Comparison of ENCODE assay signal across 19 mouse cellular contexts in the genomic region with DNA sequence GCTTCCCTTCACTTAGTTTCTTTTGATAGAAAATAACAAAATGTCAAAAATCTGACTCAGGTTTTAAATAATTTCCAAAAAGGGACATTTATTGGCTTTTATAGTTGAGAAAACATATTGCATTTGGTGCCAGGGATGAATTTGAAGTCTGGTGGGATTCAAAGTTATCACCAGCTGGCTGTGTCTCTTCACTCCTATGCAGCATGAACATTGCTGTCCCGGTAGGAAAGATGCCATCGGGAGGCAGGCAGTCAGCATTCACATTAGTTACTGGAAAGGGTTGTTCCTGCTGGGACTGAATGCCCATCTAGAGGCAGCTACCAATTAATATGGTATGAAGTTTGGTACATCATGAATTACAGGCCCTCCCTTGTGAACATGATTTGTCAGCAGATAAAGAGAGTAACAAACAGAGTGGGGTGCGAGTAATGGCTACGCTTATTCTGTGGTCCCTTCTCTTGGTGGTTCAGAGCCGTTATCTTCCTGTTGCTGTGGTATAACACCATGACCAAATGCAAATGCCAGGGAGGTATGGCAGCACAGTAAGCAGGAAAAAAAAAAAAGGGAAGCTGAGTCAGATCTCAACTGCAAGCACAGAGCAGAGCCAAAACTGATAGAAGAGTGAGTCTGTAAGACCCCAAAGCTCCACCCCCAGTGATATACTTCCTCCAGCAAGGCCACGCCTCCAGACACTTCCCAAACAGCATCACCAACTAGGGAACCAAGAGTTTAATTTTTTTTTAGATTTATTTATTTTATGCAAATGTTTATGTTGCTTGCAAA.
DNase-seq lines count a peak whose midpoint lies in the region; ATAC-seq lines count a peak whose summit lies in the region.
"Had no signal": no experiment of that assay in that cellular context is flagged by ENCODE, and none has a peak within 500 bp of the region (broad histone marks: within the 10 kb centered on the region; RNA-seq: fewer than 3 reads in every experiment).

No protein-coding gene starts in this region.

- H3K4me2 ChIP-seq in liver, embryonic 13.5 days, result no peak overlapping the region
- H3K4me2 ChIP-seq: forebrain, embryonic 13.5 days; limb, embryonic 13.5 days; lung, embryonic 14.5 days; neural tube, embryonic 12.5 days had no signal

- no peaks in the 10 kb centered on the region for H3K36me3 ChIP-seq in liver, embryonic 13.5 days
- H3K36me3 ChIP-seq: limb, embryonic 13.5 days; neural tube, embryonic 12.5 days had no signal

- H3K27ac ChIP-seq in liver, embryonic 13.5 days, result no peak overlapping the region
- H3K27ac ChIP-seq: forebrain, embryonic 13.5 days; kidney, postnatal 0 days; limb, embryonic 13.5 days; liver, embryonic 14.5 days; neural tube, embryonic 12.5 days had no signal

- peak; percentile 20; the same call in 1 of the 2 replicates for ATAC-seq in liver, embryonic 13.5 days (ENCODE audit: low read depth)
- ATAC-seq in common myeloid progenitor, adult 5-6 weeks (replicated peaks; ENCODE audit: low read depth, poor library complexity, severe bottlenecking), result peak; percentile 91
- ATAC-seq: forebrain, embryonic 13.5 days had no signal

- H3K9ac ChIP-seq in liver, embryonic 13.5 days, result no peak overlapping the region
- H3K9ac ChIP-seq: forebrain, embryonic 13.5 days; limb, embryonic 13.5 days; liver, embryonic 14.5 days; lung, embryonic 14.5 days; neural tube, embryonic 12.5 days had no signal

- no peak overlapping the region for H3K4me3 ChIP-seq in liver, embryonic 13.5 days (replicated peaks)
- H3K4me3 ChIP-seq: forebrain, embryonic 13.5 days; limb, embryonic 13.5 days; neural tube, embryonic 12.5 days had no signal

- no peaks in the 10 kb centered on the region for H3K9me3 ChIP-seq in liver, embryonic 13.5 days (replicated peaks)
- H3K9me3 ChIP-seq: forebrain, embryonic 13.5 days; limb, embryonic 13.5 days; neural tube, embryonic 12.5 days had no signal

- no peaks in the 10 kb centered on the region for H3K4me1 ChIP-seq in liver, embryonic 13.5 days (replicated peaks)
- H3K4me1 ChIP-seq: forebrain, embryonic 13.5 days; limb, embryonic 13.5 days had no signal

- H3K27me3 ChIP-seq in liver, embryonic 13.5 days, result no peaks in the 10 kb centered on the region
- H3K27me3 ChIP-seq: forebrain, embryonic 13.5 days; limb, embryonic 13.5 days; neural tube, embryonic 12.5 days had no signal

- WGBS in liver, embryonic 13.5 days (ENCODE audit: insufficient replicate concordance), result 59% methylated on average over 6 of the region's 6 CpGs

- no peak for DNase-seq in liver, embryonic 13.5 days
- no peak for DNase-seq in liver
- DNase-seq in layer of hippocampus, postnatal 36 days, result peak; percentile 33 to 37
- no peak for DNase-seq in embryo, embryonic 11 days
- no peak for DNase-seq in adrenal gland, postnatal 14 days
- DNase-seq in urinary bladder, postnatal 10 days (ENCODE audit: low spot score), result no peak
- DNase-seq: cerebellum, adult 18-20 months; cerebellum, postnatal 25 days; gastrocnemius, postnatal 36 days; kidney, adult 11 months; lung, embryonic 14.5 days; midbrain, embryonic 14.5 days; thymus, postnatal 14 days had no signal

Comparison
In these comparisons a context has a peak if more than half of its experiments do, and no peak if none do; other contexts are left out.
1. DNase-seq: peak in layer of hippocampus, postnatal 36 days (2 of 2); none in liver, embryonic 13.5 days (single experiment), liver (single experiment), embryo, embryonic 11 days (single experiment), adrenal gland, postnatal 14 days (single experiment) and urinary bladder, postnatal 10 days (single experiment).